Mouse (Mus musculus): ENCODE data around the gene Hexim1.

Hexim1 gene

GRCm38 (mm10) chr11:103161449-103161848, 45.4 kb downstream of the Hexim1 start:
- DNase-seq: no peak

GRCm38 (mm10) chr11:103162132-103162531, 46.1 kb downstream of the Hexim1 start:
- DNase-seq: peak in 1 of 2 experiments; percentile 63

GRCm38 (mm10) chr11:103164391-103164790, 48.4 kb downstream of the Hexim1 start:
- no peak for DNase-seq

- peak; percentile 88 to 89 for DNase-seq
Observed at GRCm38 (mm10) chr11:103168690-103169390, 52.8 kb downstream of the Hexim1 start.

Data from cerebellum, postnatal 10 days (tissue).